Mouse (Mus musculus): ENCODE results near the gene Pabpc1l. TPM values are rescaled to one million over a fixed set of nuclear protein-coding genes. Genes with fewer than 3 reads are reported as not detected.

Pabpc1l gene
- polyA plus RNA-seq, 1 experiment = 0.50 TPM

GRCm38 (mm10) chr2:164098603-164099250, 73.5 kb downstream of the Pabpc1l start:
- Histone ChIP-seq H3K4me3 (replicated peaks; ENCODE audit: extremely low read depth, low read depth, low read length) (no peak overlapping the region), H3K4me1 (ENCODE audit: control insufficient read depth, insufficient read depth, low read length) (peaks cover 6% of the 10 kb centered on the region; the same call in 1 of the 2 replicates)
- DNase-seq = no peak
- WGBS = 90% methylated on average over 11 of the region's 11 CpGs
- TF ChIP-seq POLR2A (IDR thresholded peaks at IDR 0.05; ENCODE audit: borderline replicate concordance, extremely low read depth, low read depth, low read length) = no peak
- no peak for TF ChIP-seq CTCF (IDR thresholded peaks at IDR 0.05; ENCODE audit: insufficient read depth, low read length)

Other genes starting within 250 kb of the Pabpc1l start
- gene Ccn5, start 204.6 kb upstream of the Pabpc1l start, polyA plus RNA-seq (2012; rRNA removed) = 71.4 and 97.6 TPM in 2 replicates
- not detected in 2 replicates for gene Kcnk15, start 171.8 kb upstream of the Pabpc1l start, polyA plus RNA-seq (2012; rRNA removed)
- gene Rims4, start 106.8 kb upstream of the Pabpc1l start, polyA plus RNA-seq (2012; rRNA removed) = 0.11 and 0.19 TPM in 2 replicates
- gene Ywhab, start 30.5 kb upstream of the Pabpc1l start, polyA plus RNA-seq (2012; rRNA removed) = 39.4 and 52.8 TPM in 2 replicates
- gene Stk4, start 44.9 kb downstream of the Pabpc1l start, polyA plus RNA-seq (2012; rRNA removed) = 22.0 and 31.3 TPM in 2 replicates
- 43.5 and 48.8 TPM in 2 replicates for gene Tomm34, start 45.7 kb downstream of the Pabpc1l start, polyA plus RNA-seq (2012; rRNA removed)
- 0.07 and 0.21 TPM in 2 replicates for gene Kcns1, start 145.7 kb downstream of the Pabpc1l start, polyA plus RNA-seq (2012; rRNA removed)
- 0.27 and 16.2 TPM in 2 replicates for gene Wfdc5, start 157.3 kb downstream of the Pabpc1l start, polyA plus RNA-seq (2012; rRNA removed)
- gene Wfdc12, start 165.2 kb downstream of the Pabpc1l start, polyA plus RNA-seq (2012; rRNA removed) = 0.43 and 4.4 TPM in 2 replicates
- gene Wfdc15a, start 174.7 kb downstream of the Pabpc1l start, polyA plus RNA-seq (2012; rRNA removed) = not detected in 2 replicates
- 0.34 TPM in 1 of 2 replicates, not detected in the other for gene Wfdc15b, start 196.2 kb downstream of the Pabpc1l start, polyA plus RNA-seq (2012; rRNA removed)
- gene Svs2, start 213.0 kb downstream of the Pabpc1l start, polyA plus RNA-seq (2012; rRNA removed) = not detected in 2 replicates
- gene Svs3b, start 231.2 kb downstream of the Pabpc1l start, polyA plus RNA-seq (2012; rRNA removed) = not detected in 2 replicates

Data from lung, adult 2 months (tissue).